Mouse (Mus musculus) midbrain, embryonic 10.5 days (tissue): ENCODE data around the gene Snap25. TPM values are rescaled to one million over a fixed set of nuclear protein-coding genes. Genes with fewer than 3 reads are reported as not detected.
A peak's percentile ranks its signal among the peaks of the same experiment; 100 is the strongest.

ENCODE experiments used
- DNase-seq: peaks from one replicate; pipeline ENCODE4 v3.0.0-alpha.2; 2017; ENCODE audit warnings: low spot score
- H3K27ac ChIP-seq: fragments of 300-500 bp; sonication (generic); replicated peaks from 2 replicates; pipeline ENCODE4 v1.5.1; 2016; ENCODE audit warnings: mild to moderate bottlenecking
- H3K27me3 ChIP-seq: fragments of 300-500 bp; sonication (generic); 2 replicates; pipeline ENCODE4 v1.6.1; 2016; ENCODE audit warnings: low read depth, mild to moderate bottlenecking; ENCODE audit not compliant: poor library complexity, severe bottlenecking
- H3K36me3 ChIP-seq: fragments of 300-500 bp; sonication (generic); 2 replicates; pipeline ENCODE4 v1.6.1; 2016; ENCODE audit warnings: mild to moderate bottlenecking, moderate library complexity
- H3K4me1 ChIP-seq: fragments of 300-500 bp; sonication (generic); 2 replicates; pipeline ENCODE4 v1.6.1; 2016
- H3K4me3 ChIP-seq: fragments of 300-500 bp; sonication (generic); 2 replicates; pipeline ENCODE4 v1.5.1; 2016; ENCODE audit warnings: mild to moderate bottlenecking, moderate library complexity
- H3K9me3 ChIP-seq: fragments of 300-500 bp; sonication (generic); replicated peaks from 2 replicates; pipeline ENCODE4 v1.6.1; 2016; ENCODE audit warnings: mild to moderate bottlenecking
- WGBS: fragments of 180-500 bp; shearing (Covaris S2); methylation state at CpG from one replicate; pipeline ENCODE4 v1.1.7; 2016; 5-methylcytosine and 5-hydroxymethylcytosine counted together
- polyA plus RNA-seq: library from polyadenylated mRNA; unstranded; fragments of >200 nt; fragmentation: Nextera tagmentation; extraction: Ambion mirVana; gene quantifications from 2 replicates; pipeline ENCODE4 v1.2.1, GENCODE M21; 2016

Snap25 gene
- polyA plus RNA-seq, 1 experiment from 2014 or later = 12.5 TPM

DNA sequence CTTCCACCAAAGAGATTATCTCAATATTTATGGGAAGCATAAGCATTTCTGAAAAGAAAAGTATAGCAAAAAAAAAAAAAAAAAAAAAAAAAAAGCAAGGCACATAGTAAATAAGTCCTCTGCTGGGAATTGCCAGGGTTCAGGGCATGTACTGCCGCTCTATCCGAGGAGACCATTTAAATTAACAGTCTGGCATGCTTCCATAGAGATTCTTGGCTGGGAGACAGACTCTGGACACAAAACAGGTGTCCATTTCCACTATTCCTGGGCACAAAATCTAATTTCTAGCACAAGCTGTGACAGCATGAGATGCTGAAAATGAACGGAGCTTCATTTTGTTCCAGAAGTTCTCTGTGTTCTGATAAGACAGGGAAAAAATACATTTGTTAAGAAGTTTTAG is 27.1 kb upstream of the Snap25 start:
- H3K27ac ChIP-seq = no peak overlapping the region
- H3K4me3 ChIP-seq = no peak overlapping the region
- H3K27me3 ChIP-seq = no peaks in the 10 kb centered on the region
- WGBS = 87% methylated on average over 3 of the region's 3 CpGs
- no peaks in the 10 kb centered on the region for H3K9me3 ChIP-seq
- DNase-seq = no peak
- H3K4me1 ChIP-seq = no peaks in the 10 kb centered on the region
- no peaks in the 10 kb centered on the region for H3K36me3 ChIP-seq

GRCm38 (mm10) chr2:136687316-136687715 is 25.9 kb upstream of the Snap25 start:
- no peaks in the 10 kb centered on the region for H3K27me3 ChIP-seq
- H3K36me3 ChIP-seq = no peaks in the 10 kb centered on the region
- H3K4me3 ChIP-seq = no peak overlapping the region
- DNase-seq = no peak
- H3K27ac ChIP-seq = no peak overlapping the region
- 88% methylated on average over 4 of the region's 4 CpGs for WGBS
- no peaks in the 10 kb centered on the region for H3K4me1 ChIP-seq
- H3K9me3 ChIP-seq = no peaks in the 10 kb centered on the region

GRCm38 (mm10) chr2:136689476-136689875 is 23.8 kb upstream of the Snap25 start:
- Histone ChIP-seq H3K27ac (no peak overlapping the region), H3K4me1 (no peaks in the 10 kb centered on the region), H3K27me3 (no peaks in the 10 kb centered on the region), H3K36me3 (no peaks in the 10 kb centered on the region), H3K9me3 (no peaks in the 10 kb centered on the region), H3K4me3 (no peak overlapping the region)
- DNase-seq = no peak
- 86% methylated on average over 4 of the region's 4 CpGs for WGBS

DNA sequence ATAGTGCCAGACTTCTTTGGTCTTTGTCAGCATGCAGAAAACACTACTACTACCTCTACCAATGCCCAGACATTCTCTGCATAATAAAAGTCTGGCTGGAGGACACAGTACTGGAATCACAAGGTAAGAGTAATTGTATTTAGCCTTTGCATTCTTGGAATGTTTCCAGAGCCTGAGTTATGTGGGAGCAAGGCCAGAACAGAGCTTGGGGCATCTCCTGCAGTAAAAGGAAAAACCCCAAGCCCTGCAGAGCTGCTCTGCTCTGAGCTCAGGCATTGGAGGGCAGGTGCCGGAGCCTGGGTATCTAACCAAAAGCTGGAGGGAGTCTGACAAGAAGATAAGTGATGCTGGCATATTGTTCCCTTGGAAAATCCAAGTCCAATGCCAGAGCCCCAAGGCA is 21.6 kb upstream of the Snap25 start:
- H3K4me3 ChIP-seq = no peak overlapping the region
- 90% methylated on average over 1 of the region's 1 CpGs for WGBS
- H3K27ac ChIP-seq = no peak overlapping the region
- H3K27me3 ChIP-seq = no peaks in the 10 kb centered on the region
- no peaks in the 10 kb centered on the region for H3K9me3 ChIP-seq
- H3K36me3 ChIP-seq = no peaks in the 10 kb centered on the region
- no peaks in the 10 kb centered on the region for H3K4me1 ChIP-seq
- DNase-seq = no peak

- DNase-seq = no peak
Measured at GRCm38 (mm10) chr2:136699429-136700227, 13.6 kb upstream of the Snap25 start.

GRCm38 (mm10) chr2:136703376-136703775 is 9.9 kb upstream of the Snap25 start:
- Histone ChIP-seq H3K27me3 (no peaks in the 10 kb centered on the region), H3K9me3 (no peaks in the 10 kb centered on the region), H3K36me3 (no peaks in the 10 kb centered on the region), H3K27ac (no peak overlapping the region), H3K4me3 (no peak overlapping the region), H3K4me1 (no peaks in the 10 kb centered on the region)
- no peak for DNase-seq
- WGBS = 69% methylated on average over 2 of the region's 2 CpGs

More at GRCm38 (mm10) chr2:136699429-136700227, 13.6 kb upstream of the Snap25 start:
- no peaks in the 10 kb centered on the region for H3K4me1 ChIP-seq
- 87% methylated on average over 3 of the region's 3 CpGs for WGBS
- no peak overlapping the region for H3K4me3 ChIP-seq
- H3K27ac ChIP-seq = no peak overlapping the region
- no peaks in the 10 kb centered on the region for H3K36me3 ChIP-seq
- no peaks in the 10 kb centered on the region for H3K27me3 ChIP-seq
- H3K9me3 ChIP-seq = no peaks in the 10 kb centered on the region

- Histone ChIP-seq H3K27me3 (no peaks in the 10 kb centered on the region), H3K4me1 (peaks cover 26% of the 10 kb centered on the region), H3K9me3 (no peaks in the 10 kb centered on the region), H3K4me3 (no peak overlapping the region), H3K36me3 (no peaks in the 10 kb centered on the region), H3K27ac (no peak overlapping the region)
- WGBS = 42% methylated on average over 3 of the region's 3 CpGs
- no peak for DNase-seq
Measured at GRCm38 (mm10) chr2:136711155-136711554, 2.1 kb upstream of the Snap25 start.

- H3K4me3 ChIP-seq = peak overlapping the region; percentile 71
- no peaks in the 10 kb centered on the region for H3K27me3 ChIP-seq
- peaks cover 26% of the 10 kb centered on the region for H3K4me1 ChIP-seq
- H3K36me3 ChIP-seq = no peaks in the 10 kb centered on the region
- peak overlapping the region; percentile 46; the same call in 1 of the 2 replicates for H3K27ac ChIP-seq
- DNase-seq = peak; percentile 43
- 4% methylated on average over 22 of the region's 28 CpGs for WGBS
- H3K9me3 ChIP-seq = no peaks in the 10 kb centered on the region
Measured at GRCm38 (mm10) chr2:136711746-136712440, 1.4 kb upstream of the Snap25 start.

DNA sequence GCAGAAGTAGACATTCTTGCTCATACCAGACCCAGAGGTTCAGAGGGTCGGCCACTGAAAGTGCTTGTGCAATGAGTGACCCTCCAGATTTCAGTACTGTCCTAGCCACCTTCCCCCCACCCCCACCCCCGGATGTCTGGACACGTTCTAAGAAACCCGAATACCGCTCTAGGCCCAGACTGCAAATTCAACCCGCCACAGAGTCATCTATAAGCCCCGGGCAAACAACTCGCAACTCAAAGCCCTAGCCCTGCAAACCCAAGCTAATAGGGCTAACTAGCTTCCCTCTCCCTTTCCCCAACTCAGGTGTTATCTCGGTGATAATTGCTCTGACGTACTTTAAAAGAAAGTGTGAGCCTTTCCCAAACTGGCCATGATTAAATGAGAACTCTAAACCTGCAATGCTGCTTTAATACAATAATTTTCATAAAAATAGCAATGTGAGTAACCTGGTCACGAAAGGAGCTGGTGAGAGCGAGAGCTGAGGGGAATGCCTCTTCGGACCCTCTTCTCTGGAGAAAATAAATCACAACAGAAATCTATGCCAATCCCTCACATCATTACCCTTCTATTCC is 725 bp upstream of the Snap25 start:
- no peak for DNase-seq
- WGBS = 1% methylated on average over 13 of the region's 13 CpGs

GRCm38 (mm10) chr2:136714008-136714411 is 757 bp downstream of the Snap25 start:
- H3K36me3 ChIP-seq = no peaks in the 10 kb centered on the region
- H3K27me3 ChIP-seq = no peaks in the 10 kb centered on the region
- peaks cover 26% of the 10 kb centered on the region for H3K4me1 ChIP-seq
- H3K9me3 ChIP-seq = no peaks in the 10 kb centered on the region
- peak; percentile 84 for DNase-seq
- peak overlapping the region; percentile 71 for H3K4me3 ChIP-seq
- H3K27ac ChIP-seq = peak overlapping the region; percentile 76
- WGBS = under 1% methylated on average over 22 of the region's 22 CpGs

More for the DNA sequence above, 725 bp upstream of the Snap25 start:
- Histone ChIP-seq H3K4me3 (peak overlapping the region; percentile 71), H3K4me1 (peaks cover 26% of the 10 kb centered on the region), H3K27ac (peak overlapping the region; percentile 46; the same call in 1 of the 2 replicates), H3K9me3 (no peaks in the 10 kb centered on the region), H3K27me3 (no peaks in the 10 kb centered on the region), H3K36me3 (no peaks in the 10 kb centered on the region)

- no peak for DNase-seq
- Histone ChIP-seq H3K27me3 (no peaks in the 10 kb centered on the region), H3K4me1 (peaks cover 26% of the 10 kb centered on the region), H3K4me3 (no peak overlapping the region), H3K9me3 (no peaks in the 10 kb centered on the region), H3K36me3 (no peaks in the 10 kb centered on the region), H3K27ac (no peak overlapping the region)
- 79% methylated on average over 5 of the region's 5 CpGs for WGBS
Measured at GRCm38 (mm10) chr2:136715531-136715930, 2.3 kb downstream of the Snap25 start.

GRCm38 (mm10) chr2:136716400-136716799 is 3.1 kb downstream of the Snap25 start:
- no peaks in the 10 kb centered on the region for H3K9me3 ChIP-seq
- DNase-seq = no peak
- no peak overlapping the region for H3K4me3 ChIP-seq
- no peaks in the 10 kb centered on the region for H3K27me3 ChIP-seq
- peaks cover 23% of the 10 kb centered on the region for H3K4me1 ChIP-seq
- H3K36me3 ChIP-seq = no peaks in the 10 kb centered on the region
- H3K27ac ChIP-seq = no peak overlapping the region
- WGBS = 93% methylated on average over 1 of the region's 1 CpGs

DNA sequence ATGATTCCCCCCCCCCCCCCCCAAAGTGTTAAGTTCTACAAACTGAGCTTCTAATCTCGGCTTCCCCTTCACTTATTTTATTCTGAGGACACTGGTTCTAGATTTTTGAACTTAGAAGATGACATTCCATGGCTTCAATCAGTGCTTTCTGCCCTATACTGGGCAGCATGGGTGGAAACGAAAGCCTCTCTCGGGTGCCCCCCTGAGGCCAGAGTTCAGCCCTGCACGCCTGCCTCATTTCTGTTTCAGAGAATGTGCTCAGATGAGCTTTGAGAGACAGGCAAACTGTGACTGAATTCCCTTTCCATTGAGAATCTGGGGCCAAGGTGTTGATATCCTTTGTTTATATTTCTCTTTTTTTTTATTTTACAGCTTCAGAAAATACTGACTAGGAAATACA is 7.0 kb downstream of the Snap25 start:
- no peak overlapping the region for H3K4me3 ChIP-seq
- WGBS = 27% methylated on average over 4 of the region's 4 CpGs
- no peak overlapping the region for H3K27ac ChIP-seq
- no peaks in the 10 kb centered on the region for H3K4me1 ChIP-seq
- DNase-seq = peak; percentile 29
- H3K27me3 ChIP-seq = no peaks in the 10 kb centered on the region
- H3K9me3 ChIP-seq = no peaks in the 10 kb centered on the region
- no peaks in the 10 kb centered on the region for H3K36me3 ChIP-seq
